ENCODE assay signal across 39 mouse cellular contexts in the genomic region with DNA sequence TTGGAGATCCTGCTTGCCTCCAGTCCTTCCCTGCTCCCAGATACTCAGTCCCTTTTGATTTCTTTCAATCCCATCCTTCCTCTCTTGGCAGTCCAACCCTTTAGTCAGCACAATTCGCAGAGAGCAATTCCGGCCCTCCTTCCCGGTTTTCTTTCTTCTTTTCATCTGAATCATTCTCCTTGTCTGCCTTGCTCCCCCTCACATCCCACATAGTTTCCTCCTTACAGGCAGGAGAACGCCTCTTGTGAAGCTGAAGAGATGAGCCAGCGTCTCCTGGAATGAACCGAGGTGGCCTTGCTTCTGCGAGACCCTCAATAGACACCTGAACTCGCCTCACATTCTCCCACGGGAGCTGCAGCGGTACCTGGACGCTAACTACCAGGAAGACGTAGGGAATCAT. TPM values are rescaled to one million over a fixed set of nuclear protein-coding genes. Genes with fewer than 3 reads are reported as not detected.
A peak's percentile ranks its signal among the peaks of the same experiment; 100 is the strongest.
DNase-seq lines count a peak whose midpoint lies in the region; ATAC-seq and TF ChIP-seq lines count a peak whose summit lies in the region.
"Had no signal": no experiment of that assay in that cellular context is flagged by ENCODE, and none has a peak within 500 bp of the region (broad histone marks: within the 10 kb centered on the region; RNA-seq: fewer than 3 reads in every experiment).

No protein-coding gene starts in this region.

- no peaks in the 10 kb centered on the region for H3K27me3 ChIP-seq in testis, adult 2 months (ENCODE audit: control insufficient read depth, insufficient read depth, low read length)
- H3K27me3 ChIP-seq: embryonic facial prominence, embryonic 13.5 days; forebrain, embryonic 12.5 days; heart, embryonic 12.5 days; limb, embryonic 12.5 days; liver, embryonic 15.5 days; midbrain, embryonic 15.5 days had no signal

- H3K36me3 ChIP-seq in testis, adult 2 months (ENCODE audit: control insufficient read depth, insufficient read depth, low read length): no peaks in the 10 kb centered on the region
- H3K36me3 ChIP-seq: embryonic facial prominence, embryonic 13.5 days; forebrain, embryonic 12.5 days; G1E; heart, embryonic 12.5 days; limb, embryonic 12.5 days; liver, embryonic 15.5 days; midbrain, embryonic 10.5 days; midbrain, embryonic 15.5 days had no signal

- no peak for ATAC-seq in megakaryocyte-erythroid progenitor cell, adult 5-6 weeks (replicated peaks; ENCODE audit: low FRiP score, low TSS enrichment, poor library complexity, severe bottlenecking)
- ATAC-seq: intestine, postnatal 0 days; midbrain, embryonic 15.5 days had no signal

- TF ChIP-seq CTCF in testis, adult 2 months (IDR thresholded peaks at IDR 0.05; ENCODE audit: control insufficient read depth, insufficient read depth, insufficient replicate concordance, low read depth, low read length): no peak

- no peak overlapping the region for H3K27ac ChIP-seq in testis, adult 2 months (ENCODE audit: control insufficient read depth, insufficient read depth, low read depth, low read length)
- H3K27ac ChIP-seq: embryonic facial prominence, embryonic 13.5 days; forebrain, embryonic 12.5 days; gastrocnemius, adult 2 months; hindbrain, embryonic 14.5 days; limb, embryonic 12.5 days; liver, embryonic 15.5 days; midbrain, embryonic 10.5 days; midbrain, embryonic 15.5 days had no signal

- peak overlapping the region; percentile 10; the same call in 1 of the 2 replicates for H3K4me3 ChIP-seq in testis, adult 2 months (ENCODE audit: control insufficient read depth, low read depth, low read length)
- H3K4me3 ChIP-seq: embryonic facial prominence, embryonic 13.5 days; erythroblast, embryonic 14.5 days; forebrain, embryonic 12.5 days; gastrocnemius, adult 2 months; heart, embryonic 12.5 days; limb, embryonic 12.5 days; liver, embryonic 15.5 days; midbrain, embryonic 10.5 days; midbrain, embryonic 15.5 days had no signal

- intact Hi-C loops in left cerebral cortex, postnatal 36 days (cut with DNase I): loop anchor here (5.0 kb wide), 1 partner anchor 76 kb away; no protein-coding TSS in a partner anchor

- DNase-seq in left cerebral cortex, adult 18-20 months (ENCODE audit: low spot score in 2 of 2): peak; percentile 57 to 71
- no peak for DNase-seq in left cerebral cortex, adult 11 months (ENCODE audit: low spot score)
- no peak for DNase-seq in testis, postnatal 10 days (ENCODE audit: low spot score)
- DNase-seq in left cerebral cortex, postnatal 36 days (ENCODE audit: low spot score in 2 of 2): peak; percentile 47 to 55
- DNase-seq in heart, adult 8-10 months (ENCODE audit: low spot score): no peak
- DNase-seq in heart, postnatal 4 days: no peak
- DNase-seq: adrenal gland, postnatal 10 days; cerebellum, adult 11 months; cerebellum, adult 9-10 months; cerebellum, postnatal 36 days; gastrocnemius, adult 2 months; gastrocnemius, postnatal 36 days; heart, adult 18-20 months; kidney, postnatal 14 days; lung, embryonic 14.5 days; lung, postnatal 14 days; thymus, postnatal 14 days had no signal

- TF ChIP-seq POLR2A in testis, adult 2 months (IDR thresholded peaks at IDR 0.05; ENCODE audit: control insufficient read depth, low read depth, low read length): no peak

- H3K4me1 ChIP-seq in testis, adult 2 months (ENCODE audit: control insufficient read depth, insufficient read depth, low read length): peaks cover 7% of the 10 kb centered on the region
- H3K4me1 ChIP-seq: forebrain, embryonic 12.5 days; heart, embryonic 12.5 days; limb, embryonic 12.5 days; liver, embryonic 15.5 days; midbrain, embryonic 10.5 days; midbrain, embryonic 15.5 days had no signal

RNA-seq across cellular contexts. Expression of a gene that starts 16.9 kb away (rescaled TPM):
- 100 to 1,000 TPM; 164 to 171 TPM for total RNA-seq in left cerebral cortex, adult 18-20 months (2021)
- polyA plus RNA-seq in testis, adult 2 months (2012; rRNA removed): 0.08 and 0.11 TPM in 2 replicates
- total RNA-seq in left cerebral cortex, postnatal 36 days (2021): 100 to 1,000 TPM; 162 to 169 TPM
- 1 to 10 TPM; 5.1 to 6.3 (median 5.9) TPM for total RNA-seq in heart, adult 8-10 months (2022)
- total RNA-seq in megakaryocyte-erythroid progenitor cell, adult 5-6 weeks (2014; fragmentation: Nextera tagmentation): not detected in 2 replicates
- total RNA-seq in megakaryocyte-erythroid progenitor cell, adult 5-6 weeks (2017): 0.04 TPM in 1 of 2 replicates, not detected in the other
- total RNA-seq in heart, postnatal 4 days (2021): 1 to 10 TPM; 6.7 to 7.6 TPM
- total RNA-seq: neutrophil, adult 5-6 weeks had no signal
- polyA plus RNA-seq: erythroblast, embryonic 14.5 days; G1E had no signal

RNA-seq across cellular contexts. Expression of a gene that starts 44.1 kb away (rescaled TPM):
- total RNA-seq in left cerebral cortex, adult 18-20 months (2021): not detected
- polyA plus RNA-seq in testis, adult 2 months (2012; rRNA removed): 2.4 and 2.7 TPM in 2 replicates
- total RNA-seq in left cerebral cortex, postnatal 36 days (2021): not detected
- total RNA-seq in heart, adult 8-10 months (2022): not detected
- total RNA-seq in megakaryocyte-erythroid progenitor cell, adult 5-6 weeks (2014; fragmentation: Nextera tagmentation): not detected in 2 replicates
- not detected in 2 replicates for total RNA-seq in megakaryocyte-erythroid progenitor cell, adult 5-6 weeks (2017)
- total RNA-seq in heart, postnatal 4 days (2021): not detected
- total RNA-seq: adrenal gland, postnatal 10 days; gastrocnemius, adult 2 months; gastrocnemius, postnatal 36 days; heart, adult 18-20 months; hematopoietic stem cell, adult 5-6 weeks; layer of hippocampus, postnatal 14 days; liver, adult 2 months; neutrophil, adult 5-6 weeks had no signal
- polyA plus RNA-seq: embryonic facial prominence, embryonic 13.5 days; erythroblast, embryonic 14.5 days; forebrain, embryonic 12.5 days; frontal cortex, adult 2 months; G1E; heart, embryonic 12.5 days; heart, postnatal 0 days; hindbrain, embryonic 14.5 days; intestine, postnatal 0 days; kidney, embryonic 14.5 days; limb, embryonic 12.5 days; liver, adult 2 months; liver, embryonic 15.5 days; lung, embryonic 14.5 days; midbrain, embryonic 10.5 days; midbrain, embryonic 15.5 days; neural tube, embryonic 11.5 days; urinary bladder, adult 2 months had no signal

Comparison
In these comparisons a context has a peak if more than half of its experiments do, and no peak if none do; other contexts are left out.
1. DNase-seq: peak in left cerebral cortex, adult 18-20 months (2 of 2) and left cerebral cortex, postnatal 36 days (2 of 2); none in left cerebral cortex, adult 11 months (single experiment), testis, postnatal 10 days (single experiment), heart, adult 8-10 months (single experiment) and heart, postnatal 4 days (single experiment).
2. RNA of a gene that starts 16.9 kb away (total RNA-seq): 164 to 171 TPM in left cerebral cortex, adult 18-20 months and 162 to 169 TPM in left cerebral cortex, postnatal 36 days; 6.7 to 7.6 TPM in heart, postnatal 4 days, 5.1 to 6.3 TPM in heart, adult 8-10 months and 0.04 TPM in megakaryocyte-erythroid progenitor cell, adult 5-6 weeks; every median in the first group is over 10 times any median in the second.